Mouse (Mus musculus) midbrain, embryonic 14.5 days (tissue): ENCODE data around the gene Mcf2. TPM values are rescaled to one million over a fixed set of nuclear protein-coding genes. Genes with fewer than 3 reads are reported as not detected.

Source experiments
- ATAC-seq: fragments of 200-750 bp; cut with Nextera tagmentation; 2 replicates; pipeline ENCODE4 v1.8.0; 2017; ENCODE audit warnings: moderate number of reproducible peaks, moderate library complexity; ENCODE audit not compliant: low FRiP score, low TSS enrichment
- DNase-seq: peaks from one replicate; pipeline ENCODE4 v3.0.0-alpha.2; 2015
- H3K27ac ChIP-seq: fragments of 300-500 bp; sonication (generic); replicated peaks from 2 replicates; pipeline ENCODE4 v1.5.1; 2014; ENCODE audit warnings: mild to moderate bottlenecking, low read depth, low read length, moderate library complexity
- H3K27me3 ChIP-seq: fragments of 300-500 bp; sonication (generic); 2 replicates; pipeline ENCODE4 v1.6.1; 2014; ENCODE audit warnings: low read length, control low read depth, mixed read lengths; ENCODE audit not compliant: control insufficient read depth, insufficient read depth
- H3K36me3 ChIP-seq: fragments of 300-500 bp; sonication (generic); 2 replicates; pipeline ENCODE4 v1.6.1; 2014; ENCODE audit warnings: low read length, control low read depth; ENCODE audit not compliant: control insufficient read depth, insufficient read depth
- H3K4me1 ChIP-seq: fragments of 300-500 bp; sonication (generic); 2 replicates; pipeline ENCODE4 v1.6.1; 2014; ENCODE audit warnings: mild to moderate bottlenecking, antibody characterized with exemption, low read length, control low read depth; ENCODE audit not compliant: control insufficient read depth, insufficient read depth
- H3K4me2 ChIP-seq: fragments of 300-500 bp; sonication (generic); 2 replicates; pipeline ENCODE4 v1.6.1; 2014; ENCODE audit warnings: mild to moderate bottlenecking, low read length, moderate library complexity
- H3K4me3 ChIP-seq: fragments of 300-500 bp; sonication (generic); replicated peaks from 2 replicates; pipeline ENCODE4 v1.5.1; 2014; ENCODE audit warnings: low read depth, low read length
- H3K9ac ChIP-seq: fragments of 300-500 bp; sonication (generic); replicated peaks from 2 replicates; pipeline ENCODE4 v1.6.1; 2014; ENCODE audit warnings: mild to moderate bottlenecking, low read length, moderate library complexity
- H3K9me3 ChIP-seq: fragments of 300-500 bp; sonication (generic); 2 replicates; pipeline ENCODE4 v1.6.1; 2016; ENCODE audit warnings: low read length, control low read depth, mixed read lengths; ENCODE audit not compliant: control insufficient read depth
- WGBS: fragments of 180-500 bp; shearing (Covaris S2); extraction: QIAGEN DNeasy Blood & Tissue Kit; methylation state at CpG from one replicate; pipeline ENCODE4 v1.1.7; 2014; 5-methylcytosine and 5-hydroxymethylcytosine counted together
- polyA plus RNA-seq: library from polyadenylated mRNA; unstranded; fragments of >200 nt; fragmentation: Nextera tagmentation; extraction: Ambion mirVana; gene quantifications from 2 replicates; pipeline ENCODE4 v1.2.1, GENCODE M21; 2014

Gene Mcf2
- polyA plus RNA-seq, 1 experiment from 2014 or later: 2.1 TPM

GRCm38 (mm10) chrX:60075359-60075758, 103.5 kb downstream of the Mcf2 start:
- Histone ChIP-seq H3K4me1 (no peaks in the 10 kb centered on the region), H3K9ac (no peak overlapping the region), H3K4me2 (no peak overlapping the region), H3K27ac (no peak overlapping the region), H3K4me3 (no peak overlapping the region), H3K9me3 (no peaks in the 10 kb centered on the region), H3K27me3 (no peaks in the 10 kb centered on the region), H3K36me3 (no peaks in the 10 kb centered on the region)
- DNase-seq (peak; percentile 3), ATAC-seq (no peak)
- WGBS: 76% methylated on average over 1 of the region's 1 CpGs

DNA sequence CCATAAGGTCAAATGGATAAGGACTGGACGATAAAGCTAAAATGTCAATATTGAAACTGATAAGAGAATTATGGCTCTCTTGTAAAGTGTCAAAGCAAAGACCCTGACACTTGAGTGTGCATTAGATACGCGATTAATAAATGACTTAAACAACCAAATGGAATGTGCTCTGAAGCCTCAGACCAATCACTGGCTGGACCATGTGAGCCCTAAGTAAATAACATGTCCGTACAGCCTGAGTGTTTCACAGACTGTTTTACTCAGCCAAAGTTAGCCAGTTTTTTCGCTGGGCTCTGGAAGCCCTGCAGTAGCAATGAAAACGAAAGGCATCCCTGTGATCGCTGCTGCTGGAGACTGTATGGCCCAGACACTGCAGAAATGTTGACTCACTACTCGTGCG, 123.7 kb downstream of the Mcf2 start:
- Histone ChIP-seq H3K9ac (no peak overlapping the region), H3K4me1 (no peaks in the 10 kb centered on the region), H3K9me3 (no peaks in the 10 kb centered on the region), H3K4me2 (no peak overlapping the region), H3K36me3 (no peaks in the 10 kb centered on the region), H3K27me3 (no peaks in the 10 kb centered on the region), H3K27ac (no peak overlapping the region), H3K4me3 (no peak overlapping the region)
- no peak for DNase-seq
- no peak for ATAC-seq
- 91% methylated on average over 9 of the region's 9 CpGs for WGBS

DNA sequence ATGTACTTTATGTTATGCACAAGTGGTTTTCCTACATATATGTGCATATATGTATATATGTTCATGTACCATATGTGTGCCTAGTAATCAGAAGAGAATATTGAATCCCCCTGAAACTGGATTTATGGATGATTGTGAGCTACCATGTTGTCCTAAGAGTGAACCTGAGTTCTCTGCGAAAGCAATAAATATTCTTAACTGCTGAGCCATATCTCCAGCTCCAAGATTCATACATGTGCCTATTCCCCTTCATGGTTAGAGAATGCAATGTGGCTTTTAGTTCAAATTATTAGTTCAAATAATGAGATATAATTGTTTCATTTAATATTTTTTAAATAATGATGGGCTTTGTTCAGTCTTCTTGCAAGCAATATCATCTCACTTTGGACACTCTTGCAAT, 124.1 kb downstream of the Mcf2 start:
- Histone ChIP-seq H3K27ac (no peak overlapping the region), H3K9me3 (no peaks in the 10 kb centered on the region), H3K9ac (no peak overlapping the region), H3K27me3 (no peaks in the 10 kb centered on the region), H3K4me2 (no peak overlapping the region), H3K4me1 (no peaks in the 10 kb centered on the region), H3K4me3 (no peak overlapping the region), H3K36me3 (no peaks in the 10 kb centered on the region)
- ATAC-seq: no peak
- no peak for DNase-seq
- 96% methylated on average over 1 of the region's 1 CpGs for WGBS

GRCm38 (mm10) chrX:60026654-60027053, 152.2 kb downstream of the Mcf2 start:
- DNase-seq (peak; percentile 73), ATAC-seq (no peak)
- H3K4me1 ChIP-seq: no peaks in the 10 kb centered on the region
- no peaks in the 10 kb centered on the region for H3K9me3 ChIP-seq
- H3K27me3 ChIP-seq: no peaks in the 10 kb centered on the region
- no peak overlapping the region for H3K4me3 ChIP-seq
- no peak overlapping the region for H3K9ac ChIP-seq
- no peak overlapping the region for H3K27ac ChIP-seq
- WGBS: 16% methylated on average over 3 of the region's 3 CpGs
- H3K4me2 ChIP-seq: no peak overlapping the region
- H3K36me3 ChIP-seq: no peaks in the 10 kb centered on the region

GRCm38 (mm10) chrX:60021595-60021994, 157.3 kb downstream of the Mcf2 start:
- Histone ChIP-seq H3K9ac (no peak overlapping the region), H3K9me3 (no peaks in the 10 kb centered on the region), H3K4me3 (no peak overlapping the region), H3K27ac (no peak overlapping the region), H3K27me3 (no peaks in the 10 kb centered on the region), H3K4me1 (no peaks in the 10 kb centered on the region), H3K4me2 (no peak overlapping the region), H3K36me3 (no peaks in the 10 kb centered on the region)
- 92% methylated on average over 2 of the region's 2 CpGs for WGBS
- DNase-seq: no peak
- no peak for ATAC-seq

DNA sequence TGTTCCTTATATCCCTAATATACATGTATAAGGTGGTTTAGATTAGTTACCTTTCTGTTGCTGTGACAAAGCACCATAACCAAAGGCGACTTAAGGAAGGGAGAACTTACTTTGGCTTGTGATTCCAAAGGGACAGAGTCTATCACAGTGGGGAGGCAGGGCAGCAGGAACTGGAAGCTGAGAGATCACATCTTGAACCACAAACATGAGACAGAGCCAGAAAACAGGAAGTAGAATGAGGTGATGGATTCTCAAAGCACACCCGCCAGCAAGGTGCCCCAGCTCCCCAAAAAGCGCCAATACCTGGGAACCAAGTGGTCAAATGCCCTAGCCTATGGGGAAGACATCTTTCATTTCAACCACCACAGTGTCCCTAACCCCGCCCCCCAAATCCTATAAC, 157.9 kb downstream of the Mcf2 start:
- no peaks in the 10 kb centered on the region for H3K36me3 ChIP-seq
- H3K4me3 ChIP-seq: no peak overlapping the region
- H3K9ac ChIP-seq: no peak overlapping the region
- WGBS: 84% methylated on average over 4 of the region's 4 CpGs
- DNase-seq (no peak), ATAC-seq (no peak)
- no peaks in the 10 kb centered on the region for H3K27me3 ChIP-seq
- H3K4me2 ChIP-seq: no peak overlapping the region
- H3K4me1 ChIP-seq: no peaks in the 10 kb centered on the region
- no peak overlapping the region for H3K27ac ChIP-seq
- H3K9me3 ChIP-seq: no peaks in the 10 kb centered on the region

DNA sequence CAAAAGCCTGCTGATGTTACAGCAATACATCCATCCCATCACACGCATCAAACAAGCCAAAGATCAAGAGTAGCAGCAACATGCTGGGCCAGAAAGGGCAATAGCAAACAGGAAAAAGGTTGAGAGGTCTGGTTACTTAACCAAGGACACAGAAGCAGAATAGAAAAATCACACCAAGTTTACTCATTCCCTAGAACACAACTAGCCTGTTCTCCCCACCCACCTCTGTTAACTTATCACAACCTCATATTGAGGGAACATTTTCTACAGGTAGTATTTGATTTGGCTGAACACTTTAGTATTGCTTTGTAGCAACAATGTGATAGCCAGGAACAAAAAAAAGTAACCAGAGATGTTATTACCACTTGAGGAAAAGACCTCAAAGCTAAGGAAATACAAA, 164.3 kb downstream of the Mcf2 start:
- no peak overlapping the region for H3K4me2 ChIP-seq
- H3K27me3 ChIP-seq: no peaks in the 10 kb centered on the region
- DNase-seq (no peak), ATAC-seq (no peak)
- H3K9ac ChIP-seq: no peak overlapping the region
- H3K36me3 ChIP-seq: no peaks in the 10 kb centered on the region
- WGBS: 90% methylated on average over 1 of the region's 1 CpGs
- H3K4me1 ChIP-seq: no peaks in the 10 kb centered on the region
- no peak overlapping the region for H3K4me3 ChIP-seq
- no peaks in the 10 kb centered on the region for H3K9me3 ChIP-seq
- no peak overlapping the region for H3K27ac ChIP-seq

DNA sequence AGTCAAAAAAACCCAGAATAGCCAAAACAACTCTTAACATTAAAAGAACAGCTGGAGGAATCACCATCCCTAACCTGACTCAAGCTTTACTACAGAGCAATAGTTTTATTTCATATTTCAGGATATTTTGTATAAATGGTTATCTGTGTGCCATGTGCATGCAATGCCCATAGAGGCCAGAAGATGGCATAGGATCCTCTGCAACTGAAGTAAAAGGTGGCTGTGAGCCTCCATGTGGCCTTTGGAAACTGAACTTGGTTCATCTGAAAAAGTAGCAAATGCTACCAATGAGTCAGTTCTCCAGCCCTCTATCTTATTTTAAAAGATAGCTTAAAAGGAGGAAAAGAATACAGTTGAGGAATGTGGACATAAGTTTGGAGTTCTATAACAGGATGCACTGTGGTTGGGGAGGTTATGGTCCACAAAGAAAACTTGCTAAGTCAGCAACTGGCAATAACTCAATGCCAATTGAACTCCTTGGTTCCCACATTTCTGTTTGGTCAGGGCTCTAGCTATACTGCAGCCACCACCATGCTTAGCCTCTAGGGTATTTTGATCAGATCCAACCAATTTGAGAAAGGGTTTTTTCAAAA, 165.7 kb downstream of the Mcf2 start:
- ATAC-seq (no peak), DNase-seq (peak; percentile 52)
- Histone ChIP-seq H3K27me3 (no peaks in the 10 kb centered on the region), H3K9me3 (no peaks in the 10 kb centered on the region), H3K9ac (no peak overlapping the region), H3K4me1 (no peaks in the 10 kb centered on the region), H3K4me3 (no peak overlapping the region), H3K36me3 (no peaks in the 10 kb centered on the region), H3K4me2 (no peak overlapping the region), H3K27ac (no peak overlapping the region)
